Mouse (Mus musculus) cortical plate, adult 2 months (tissue): ENCODE data around the gene Ribc2.

ENCODE experiments used
- CTCF ChIP-seq: fragments of 200-500 bp; IDR thresholded peaks from 2 replicates; pipeline ENCODE4 v1.5.1; 2011; ENCODE audit warnings: mild to moderate bottlenecking, control low read depth, low read length; ENCODE audit not compliant: insufficient read depth; ENCODE audit errors: extremely low read depth
- POLR2A ChIP-seq: fragments of 200-500 bp; IDR thresholded peaks from 2 replicates; pipeline ENCODE4 v1.6.1; 2011; ENCODE audit warnings: mild to moderate bottlenecking, low read length, control low read depth; ENCODE audit not compliant: insufficient read depth; ENCODE audit errors: extremely low read depth

DNA sequence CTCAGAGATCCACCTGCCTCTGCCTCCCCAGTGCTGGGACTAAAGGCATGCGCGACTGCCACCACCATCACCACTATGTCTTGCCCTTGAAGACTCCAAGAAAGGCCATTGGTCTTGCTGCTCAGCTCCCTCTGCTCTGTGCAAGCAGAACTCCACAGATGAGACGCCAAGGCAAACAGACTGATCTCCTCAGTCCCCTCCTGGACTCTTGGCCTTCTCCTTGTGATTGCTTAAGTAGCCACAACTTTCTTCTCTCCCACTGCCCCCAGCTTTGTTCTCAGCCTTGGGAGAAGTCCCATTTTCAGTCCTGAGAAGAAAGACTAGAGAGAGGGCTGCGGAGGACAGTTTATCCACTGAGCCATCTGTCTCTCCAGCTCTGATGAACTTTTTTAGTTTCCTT lies 50.2 kb downstream of the Ribc2 start:
- TF ChIP-seq CTCF (no peak), POLR2A (no peak)
